Mouse (Mus musculus) liver, embryonic 13.5 days (tissue): ENCODE data around the gene Zdhhc19. TPM values are rescaled to one million over a fixed set of nuclear protein-coding genes. Genes with fewer than 3 reads are reported as not detected.

ENCODE experiments used
- ATAC-seq: fragments of 200-750 bp; cut with Nextera tagmentation; 2 replicates; pipeline ENCODE4 v1.8.0; 2017; ENCODE audit warnings: low read depth, mild to moderate bottlenecking, moderate number of reproducible peaks, moderate library complexity
- DNase-seq: peaks from one replicate; pipeline ENCODE4 v3.0.0; 2022
- H3K27ac ChIP-seq: fragments of 300-500 bp; sonication (generic); 2 replicates; pipeline ENCODE4 v1.5.1; 2015; ENCODE audit warnings: moderate library complexity, mild to moderate bottlenecking, inconsistent platforms
- H3K27me3 ChIP-seq: fragments of 300-500 bp; sonication (generic); 2 replicates; pipeline ENCODE4 v1.6.1; 2015; ENCODE audit warnings: mild to moderate bottlenecking, inconsistent platforms
- H3K36me3 ChIP-seq: fragments of 300-500 bp; sonication (generic); 2 replicates; pipeline ENCODE4 v1.6.1; 2015; ENCODE audit warnings: mild to moderate bottlenecking, inconsistent platforms
- H3K4me1 ChIP-seq: fragments of 300-500 bp; sonication (generic); replicated peaks from 2 replicates; pipeline ENCODE4 v1.6.1; 2015; ENCODE audit warnings: inconsistent platforms
- H3K4me2 ChIP-seq: fragments of 300-500 bp; sonication (generic); 2 replicates; pipeline ENCODE4 v1.6.1; 2015; ENCODE audit warnings: inconsistent platforms, mild to moderate bottlenecking, moderate library complexity
- H3K4me3 ChIP-seq: fragments of 300-500 bp; sonication (generic); replicated peaks from 2 replicates; pipeline ENCODE4 v1.5.1; 2015; ENCODE audit warnings: mild to moderate bottlenecking, inconsistent platforms
- H3K9ac ChIP-seq: fragments of 300-500 bp; sonication (generic); 2 replicates; pipeline ENCODE4 v1.6.1; 2015; ENCODE audit warnings: mild to moderate bottlenecking, inconsistent platforms
- H3K9me3 ChIP-seq: fragments of 300-500 bp; sonication (generic); replicated peaks from 2 replicates; pipeline ENCODE4 v1.6.1; 2016; ENCODE audit warnings: inconsistent platforms
- WGBS: fragments of 180-500 bp; shearing (Covaris S2); methylation state at CpG from one replicate; pipeline ENCODE4 v1.1.7; 2015; ENCODE audit not compliant: insufficient replicate concordance; 5-methylcytosine and 5-hydroxymethylcytosine counted together
- polyA plus RNA-seq: library from polyadenylated mRNA; unstranded; fragments of >200 nt; fragmentation: Nextera tagmentation; extraction: Ambion mirVana; gene quantifications from 2 replicates; pipeline ENCODE4 v1.2.1, GENCODE M21; 2015

Gene Zdhhc19
- polyA plus RNA-seq, 1 experiment from 2014 or later = not detected

- peak overlapping the region; percentile 33; the same call in 1 of the 2 replicates for H3K9ac ChIP-seq
- H3K27me3 ChIP-seq = no peaks in the 10 kb centered on the region
- H3K4me2 ChIP-seq = no peak overlapping the region
- DNase-seq = no peak
- 39% methylated on average over 5 of the region's 5 CpGs for WGBS
- H3K9me3 ChIP-seq = no peaks in the 10 kb centered on the region
- peak; percentile 58 for ATAC-seq
- peak overlapping the region; percentile 63 for H3K27ac ChIP-seq
- H3K36me3 ChIP-seq = no peaks in the 10 kb centered on the region
- H3K4me1 ChIP-seq = peaks cover 32% of the 10 kb centered on the region
- H3K4me3 ChIP-seq = no peak overlapping the region
These were observed 67.2 kb downstream of the Zdhhc19 start for GRCm38 (mm10) chr16:32563056-32563793.

GRCm38 (mm10) chr16:32567282-32567681 is 71.2 kb downstream of the Zdhhc19 start:
- Histone ChIP-seq H3K4me1 (peaks cover 31% of the 10 kb centered on the region), H3K27ac (peak overlapping the region; percentile 36; the same call in 1 of the 2 replicates)
- WGBS = 51% methylated on average over 4 of the region's 4 CpGs

GRCm38 (mm10) chr16:32568401-32568800 is 72.3 kb downstream of the Zdhhc19 start:
- H3K4me1 ChIP-seq = peaks cover 21% of the 10 kb centered on the region
- WGBS = 62% methylated on average over 6 of the region's 6 CpGs
- H3K4me2 ChIP-seq = no peak overlapping the region
- no peaks in the 10 kb centered on the region for H3K36me3 ChIP-seq
- no peak for DNase-seq
- H3K4me3 ChIP-seq = no peak overlapping the region
- no peak overlapping the region for H3K9ac ChIP-seq
- no peak overlapping the region for H3K27ac ChIP-seq
- H3K9me3 ChIP-seq = no peaks in the 10 kb centered on the region
- ATAC-seq = peak; percentile 31; the same call in 1 of the 2 replicates
- no peaks in the 10 kb centered on the region for H3K27me3 ChIP-seq

More at GRCm38 (mm10) chr16:32567282-32567681, 71.2 kb downstream of the Zdhhc19 start:
- no peaks in the 10 kb centered on the region for H3K27me3 ChIP-seq
- no peak overlapping the region for H3K9ac ChIP-seq
- H3K9me3 ChIP-seq = no peaks in the 10 kb centered on the region
- DNase-seq (no peak), ATAC-seq (no peak)
- H3K36me3 ChIP-seq = no peaks in the 10 kb centered on the region
- H3K4me2 ChIP-seq = no peak overlapping the region
- H3K4me3 ChIP-seq = no peak overlapping the region

GRCm38 (mm10) chr16:32570042-32570441 is 74.0 kb downstream of the Zdhhc19 start:
- DNase-seq = no peak
- H3K4me3 ChIP-seq = no peak overlapping the region

GRCm38 (mm10) chr16:32572528-32572927 is 76.5 kb downstream of the Zdhhc19 start:
- 81% methylated on average over 4 of the region's 4 CpGs for WGBS
- H3K4me2 ChIP-seq = no peak overlapping the region
- no peaks in the 10 kb centered on the region for H3K36me3 ChIP-seq
- no peak overlapping the region for H3K9ac ChIP-seq
- peak overlapping the region; percentile 50; the same call in 1 of the 2 replicates for H3K27ac ChIP-seq
- H3K4me1 ChIP-seq = peaks cover 12% of the 10 kb centered on the region
- ATAC-seq = no peak
- H3K4me3 ChIP-seq = no peak overlapping the region
- no peak for DNase-seq
- H3K27me3 ChIP-seq = no peaks in the 10 kb centered on the region
- no peaks in the 10 kb centered on the region for H3K9me3 ChIP-seq

More at GRCm38 (mm10) chr16:32570042-32570441, 74.0 kb downstream of the Zdhhc19 start:
- Histone ChIP-seq H3K27me3 (no peaks in the 10 kb centered on the region), H3K9me3 (no peaks in the 10 kb centered on the region), H3K9ac (no peak overlapping the region), H3K4me2 (no peak overlapping the region), H3K27ac (peak overlapping the region; percentile 13; the same call in 1 of the 2 replicates), H3K4me1 (peaks cover 15% of the 10 kb centered on the region; the same call in 1 of the 2 replicates), H3K36me3 (no peaks in the 10 kb centered on the region)
- no peak for ATAC-seq
- 72% methylated on average over 3 of the region's 3 CpGs for WGBS

GRCm38 (mm10) chr16:32586482-32586881 is 90.4 kb downstream of the Zdhhc19 start:
- no peak overlapping the region for H3K4me2 ChIP-seq
- ATAC-seq = no peak
- no peak for DNase-seq
- no peaks in the 10 kb centered on the region for H3K4me1 ChIP-seq
- no peak overlapping the region for H3K27ac ChIP-seq
- H3K9me3 ChIP-seq = no peaks in the 10 kb centered on the region
- H3K4me3 ChIP-seq = no peak overlapping the region
- H3K36me3 ChIP-seq = no peaks in the 10 kb centered on the region
- peaks cover 4% of the 10 kb centered on the region; the same call in 1 of the 2 replicates for H3K27me3 ChIP-seq
- 68% methylated on average over 4 of the region's 4 CpGs for WGBS
- H3K9ac ChIP-seq = no peak overlapping the region

GRCm38 (mm10) chr16:32588568-32588967 is 92.5 kb downstream of the Zdhhc19 start:
- 76% methylated on average over 3 of the region's 3 CpGs for WGBS
- H3K9me3 ChIP-seq = no peaks in the 10 kb centered on the region

GRCm38 (mm10) chr16:32591521-32591920 is 95.5 kb downstream of the Zdhhc19 start:
- no peak overlapping the region for H3K27ac ChIP-seq
- no peaks in the 10 kb centered on the region for H3K36me3 ChIP-seq
- no peak overlapping the region for H3K9ac ChIP-seq
- no peak overlapping the region for H3K4me3 ChIP-seq
- peaks cover 8% of the 10 kb centered on the region; the same call in 1 of the 2 replicates for H3K27me3 ChIP-seq
- no peak overlapping the region for H3K4me2 ChIP-seq
- peaks cover 9% of the 10 kb centered on the region; the same call in 1 of the 2 replicates for H3K4me1 ChIP-seq
- 76% methylated on average over 8 of the region's 8 CpGs for WGBS
- H3K9me3 ChIP-seq = no peaks in the 10 kb centered on the region
- ATAC-seq (no peak), DNase-seq (no peak)

More at GRCm38 (mm10) chr16:32588568-32588967, 92.5 kb downstream of the Zdhhc19 start:
- no peak for DNase-seq
- Histone ChIP-seq H3K4me1 (no peaks in the 10 kb centered on the region), H3K9ac (no peak overlapping the region), H3K27ac (no peak overlapping the region), H3K27me3 (peaks cover 4% of the 10 kb centered on the region; the same call in 1 of the 2 replicates), H3K4me2 (no peak overlapping the region), H3K4me3 (no peak overlapping the region), H3K36me3 (no peaks in the 10 kb centered on the region)
- no peak for ATAC-seq

- Histone ChIP-seq H3K9ac (no peak overlapping the region), H3K36me3 (no peaks in the 10 kb centered on the region), H3K27ac (no peak overlapping the region), H3K4me3 (no peak overlapping the region), H3K9me3 (no peaks in the 10 kb centered on the region), H3K4me1 (peaks cover 16% of the 10 kb centered on the region), H3K27me3 (peaks cover 8% of the 10 kb centered on the region; the same call in 1 of the 2 replicates), H3K4me2 (no peak overlapping the region)
- ATAC-seq (no peak), DNase-seq (no peak)
- WGBS = 87% methylated on average over 5 of the region's 5 CpGs
These were observed 97.3 kb downstream of the Zdhhc19 start for GRCm38 (mm10) chr16:32593283-32593805.

- H3K4me2 ChIP-seq = no peak overlapping the region
- H3K36me3 ChIP-seq = no peaks in the 10 kb centered on the region
- WGBS = 49% methylated on average over 5 of the region's 5 CpGs
- H3K4me3 ChIP-seq = no peak overlapping the region
- H3K9ac ChIP-seq = no peak overlapping the region
- H3K4me1 ChIP-seq = peaks cover 22% of the 10 kb centered on the region
- DNase-seq (no peak), ATAC-seq (no peak)
- H3K9me3 ChIP-seq = no peaks in the 10 kb centered on the region
- H3K27me3 ChIP-seq = 0 out of 2 replicates have a peak, but pooled peaks cover 5% of the 10 kb centered on the region
- H3K27ac ChIP-seq = no peak overlapping the region
These were observed 97.9 kb downstream of the Zdhhc19 start for GRCm38 (mm10) chr16:32593916-32594315.

- Histone ChIP-seq H3K27ac (no peak overlapping the region), H3K4me1 (peaks cover 25% of the 10 kb centered on the region), H3K36me3 (no peaks in the 10 kb centered on the region), H3K9me3 (no peaks in the 10 kb centered on the region), H3K4me2 (no peak overlapping the region), H3K27me3 (0 out of 2 replicates have a peak, but pooled peaks cover 5% of the 10 kb centered on the region), H3K9ac (no peak overlapping the region), H3K4me3 (no peak overlapping the region)
- DNase-seq (no peak), ATAC-seq (no peak)
- 69% methylated on average over 5 of the region's 5 CpGs for WGBS
These were observed 98.6 kb downstream of the Zdhhc19 start for GRCm38 (mm10) chr16:32594701-32595100.
